Mouse (Mus musculus) embryonic facial prominence, embryonic 13.5 days (tissue): ENCODE data around the gene Rfxap. TPM values are rescaled to one million over a fixed set of nuclear protein-coding genes. Genes with fewer than 3 reads are reported as not detected.

Experiments used
- ATAC-seq: fragments of 200-750 bp; cut with Nextera tagmentation; 2 replicates; pipeline ENCODE4 v1.8.0; 2017; ENCODE audit warnings: low read depth; ENCODE audit not compliant: insufficient number of reproducible peaks, insufficient read depth, low FRiP score, low TSS enrichment
- H3K27ac ChIP-seq: fragments of 300-500 bp; sonication (generic); 2 replicates; pipeline ENCODE4 v1.5.1; 2015; ENCODE audit warnings: moderate library complexity, mild to moderate bottlenecking, inconsistent platforms
- H3K27me3 ChIP-seq: fragments of 300-500 bp; sonication (generic); 2 replicates; pipeline ENCODE4 v1.6.1; 2015; ENCODE audit warnings: mild to moderate bottlenecking, inconsistent platforms
- H3K36me3 ChIP-seq: fragments of 300-500 bp; sonication (generic); 2 replicates; pipeline ENCODE4 v1.6.1; 2015; ENCODE audit warnings: mild to moderate bottlenecking, inconsistent platforms
- H3K4me1 ChIP-seq: fragments of 300-500 bp; sonication (generic); 2 replicates; pipeline ENCODE4 v1.6.1; 2015; ENCODE audit warnings: inconsistent platforms
- H3K4me2 ChIP-seq: fragments of 300-500 bp; sonication (generic); 2 replicates; pipeline ENCODE4 v1.6.1; 2015; ENCODE audit warnings: moderate library complexity, mild to moderate bottlenecking, inconsistent platforms
- H3K4me3 ChIP-seq: fragments of 300-500 bp; sonication (generic); 2 replicates; pipeline ENCODE4 v1.5.1; 2015; ENCODE audit warnings: mild to moderate bottlenecking, inconsistent platforms
- H3K9ac ChIP-seq: fragments of 300-500 bp; sonication (generic); 2 replicates; pipeline ENCODE4 v1.6.1; 2015; ENCODE audit warnings: mild to moderate bottlenecking, inconsistent platforms
- H3K9me3 ChIP-seq: fragments of 300-500 bp; sonication (generic); 2 replicates; pipeline ENCODE4 v1.6.1; 2016; ENCODE audit warnings: inconsistent platforms
- WGBS: fragments of 180-500 bp; shearing (Covaris S2); methylation state at CpG from one replicate; pipeline ENCODE4 v1.1.7; 2015; ENCODE audit warnings: mixed read lengths; 5-methylcytosine and 5-hydroxymethylcytosine counted together
- polyA plus RNA-seq: library from polyadenylated mRNA; unstranded; fragments of >200 nt; fragmentation: Nextera tagmentation; extraction: Ambion mirVana; gene quantifications from 2 replicates; pipeline ENCODE4 v1.2.1, GENCODE M21; 2015

The Rfxap gene
- polyA plus RNA-seq, 1 experiment from 2014 or later: 40.2 TPM

GRCm38 (mm10) chr3:54795806-54796205 is 11.8 kb downstream of the Rfxap start:
- no peaks in the 10 kb centered on the region for H3K27me3 ChIP-seq
- 86% methylated on average over 1 of the region's 1 CpGs for WGBS
- H3K9ac ChIP-seq: no peak overlapping the region
- no peaks in the 10 kb centered on the region for H3K9me3 ChIP-seq
- no peak overlapping the region for H3K27ac ChIP-seq
- no peak overlapping the region for H3K4me3 ChIP-seq
- H3K4me1 ChIP-seq: no peaks in the 10 kb centered on the region
- no peak overlapping the region for H3K4me2 ChIP-seq
- ATAC-seq: no peak
- peaks cover 21% of the 10 kb centered on the region for H3K36me3 ChIP-seq

GRCm38 (mm10) chr3:54795379-54795778 is 12.2 kb downstream of the Rfxap start:
- Histone ChIP-seq H3K4me3 (no peak overlapping the region), H3K9me3 (no peaks in the 10 kb centered on the region), H3K4me2 (no peak overlapping the region), H3K27me3 (no peaks in the 10 kb centered on the region), H3K27ac (no peak overlapping the region), H3K4me1 (no peaks in the 10 kb centered on the region), H3K36me3 (peaks cover 21% of the 10 kb centered on the region), H3K9ac (no peak overlapping the region)
- ATAC-seq: no peak
- 97% methylated on average over 5 of the region's 5 CpGs for WGBS

GRCm38 (mm10) chr3:54793762-54794161 is 13.8 kb downstream of the Rfxap start:
- Histone ChIP-seq H3K4me3 (no peak overlapping the region), H3K27ac (no peak overlapping the region), H3K36me3 (peaks cover 28% of the 10 kb centered on the region), H3K4me2 (no peak overlapping the region), H3K27me3 (no peaks in the 10 kb centered on the region), H3K9me3 (no peaks in the 10 kb centered on the region), H3K9ac (no peak overlapping the region), H3K4me1 (no peaks in the 10 kb centered on the region)
- 86% methylated on average over 6 of the region's 6 CpGs for WGBS
- no peak for ATAC-seq

GRCm38 (mm10) chr3:54791822-54792677 is 15.5 kb downstream of the Rfxap start:
- Histone ChIP-seq H3K36me3 (peaks cover 32% of the 10 kb centered on the region), H3K9ac (no peak overlapping the region), H3K4me3 (no peak overlapping the region), H3K4me2 (no peak overlapping the region), H3K9me3 (no peaks in the 10 kb centered on the region), H3K27me3 (no peaks in the 10 kb centered on the region), H3K27ac (no peak overlapping the region), H3K4me1 (no peaks in the 10 kb centered on the region)
- WGBS: 75% methylated on average over 10 of the region's 10 CpGs
- no peak for ATAC-seq

- no peak overlapping the region for H3K9ac ChIP-seq
- 79% methylated on average over 2 of the region's 2 CpGs for WGBS
- ATAC-seq: no peak
- no peak overlapping the region for H3K4me2 ChIP-seq
- H3K27me3 ChIP-seq: no peaks in the 10 kb centered on the region
- no peak overlapping the region for H3K27ac ChIP-seq
- no peaks in the 10 kb centered on the region for H3K4me1 ChIP-seq
- no peak overlapping the region for H3K4me3 ChIP-seq
- peaks cover 39% of the 10 kb centered on the region for H3K36me3 ChIP-seq
- no peaks in the 10 kb centered on the region for H3K9me3 ChIP-seq
These were observed 17.0 kb downstream of the Rfxap start for GRCm38 (mm10) chr3:54790601-54791000.

- H3K4me1 ChIP-seq: no peaks in the 10 kb centered on the region
- no peak overlapping the region for H3K9ac ChIP-seq
- no peaks in the 10 kb centered on the region for H3K36me3 ChIP-seq
- no peaks in the 10 kb centered on the region for H3K27me3 ChIP-seq
- H3K9me3 ChIP-seq: 0 out of 2 replicates have a peak, but pooled peaks cover 7% of the 10 kb centered on the region
- no peak overlapping the region for H3K4me2 ChIP-seq
- ATAC-seq: no peak
- no peak overlapping the region for H3K27ac ChIP-seq
- no peak overlapping the region for H3K4me3 ChIP-seq
- 74% methylated on average over 7 of the region's 7 CpGs for WGBS
These were observed 31.5 kb downstream of the Rfxap start for GRCm38 (mm10) chr3:54775989-54776631.

- 84% methylated on average over 6 of the region's 6 CpGs for WGBS
- Histone ChIP-seq H3K4me1 (no peaks in the 10 kb centered on the region), H3K36me3 (no peaks in the 10 kb centered on the region), H3K27me3 (no peaks in the 10 kb centered on the region), H3K9ac (no peak overlapping the region), H3K9me3 (0 out of 2 replicates have a peak, but pooled peaks cover 7% of the 10 kb centered on the region), H3K4me2 (no peak overlapping the region), H3K27ac (no peak overlapping the region), H3K4me3 (no peak overlapping the region)
- ATAC-seq: no peak
These were observed 34.0 kb downstream of the Rfxap start for GRCm38 (mm10) chr3:54773613-54774012.

GRCm38 (mm10) chr3:54769349-54770275 is 38.0 kb downstream of the Rfxap start:
- Histone ChIP-seq H3K27me3 (no peaks in the 10 kb centered on the region), H3K4me2 (no peak overlapping the region), H3K4me1 (no peaks in the 10 kb centered on the region), H3K4me3 (no peak overlapping the region), H3K27ac (no peak overlapping the region), H3K36me3 (no peaks in the 10 kb centered on the region), H3K9ac (no peak overlapping the region), H3K9me3 (0 out of 2 replicates have a peak, but pooled peaks cover 7% of the 10 kb centered on the region)
- ATAC-seq: no peak
- 76% methylated on average over 17 of the region's 17 CpGs for WGBS

GRCm38 (mm10) chr3:54768592-54768991 is 39.0 kb downstream of the Rfxap start:
- no peak overlapping the region for H3K27ac ChIP-seq
- H3K9ac ChIP-seq: no peak overlapping the region

GRCm38 (mm10) chr3:54766811-54767210 is 40.8 kb downstream of the Rfxap start:
- 87% methylated on average over 5 of the region's 5 CpGs for WGBS
- no peak overlapping the region for H3K27ac ChIP-seq
- no peak overlapping the region for H3K4me2 ChIP-seq
- H3K4me1 ChIP-seq: no peaks in the 10 kb centered on the region
- no peak overlapping the region for H3K9ac ChIP-seq
- H3K27me3 ChIP-seq: no peaks in the 10 kb centered on the region
- H3K9me3 ChIP-seq: peaks cover 3% of the 10 kb centered on the region; the same call in 1 of the 2 replicates
- no peaks in the 10 kb centered on the region for H3K36me3 ChIP-seq
- ATAC-seq: no peak
- H3K4me3 ChIP-seq: no peak overlapping the region

More at GRCm38 (mm10) chr3:54768592-54768991, 39.0 kb downstream of the Rfxap start:
- Histone ChIP-seq H3K4me1 (no peaks in the 10 kb centered on the region), H3K4me2 (no peak overlapping the region), H3K4me3 (no peak overlapping the region), H3K36me3 (no peaks in the 10 kb centered on the region), H3K27me3 (no peaks in the 10 kb centered on the region), H3K9me3 (0 out of 2 replicates have a peak, but pooled peaks cover 5% of the 10 kb centered on the region)
- 88% methylated on average over 8 of the region's 8 CpGs for WGBS
- ATAC-seq: no peak

GRCm38 (mm10) chr3:54766034-54766433 is 41.6 kb downstream of the Rfxap start:
- H3K27ac ChIP-seq: no peak overlapping the region; the same call in 1 of the 2 replicates
- H3K36me3 ChIP-seq: no peaks in the 10 kb centered on the region
- peaks cover 3% of the 10 kb centered on the region; the same call in 1 of the 2 replicates for H3K9me3 ChIP-seq
- H3K9ac ChIP-seq: no peak overlapping the region
- H3K4me1 ChIP-seq: no peaks in the 10 kb centered on the region
- H3K4me2 ChIP-seq: no peak overlapping the region
- ATAC-seq: no peak
- no peak overlapping the region for H3K4me3 ChIP-seq
- 59% methylated on average over 14 of the region's 14 CpGs for WGBS
- no peaks in the 10 kb centered on the region for H3K27me3 ChIP-seq
